Mouse (Mus musculus) MEL (cell line): ENCODE data around the gene Dhrs13. TPM values are rescaled to one million over a fixed set of nuclear protein-coding genes. Genes with fewer than 3 reads are reported as not detected.
A peak's percentile ranks its signal among the peaks of the same experiment; 100 is the strongest.

Experiments
- DNase-seq: peaks from one replicate; pipeline ENCODE4 v3.0.0; 2011; ENCODE audit warnings: low read depth, low spot score
- H3K27ac ChIP-seq: 2 replicates; pipeline ENCODE4 v1.5.1; 2012; ENCODE audit warnings: low read depth, mild to moderate bottlenecking, control low read depth, low read length, moderate library complexity; ENCODE audit not compliant: control insufficient read depth
- H3K27me3 ChIP-seq, 2 experiments: fragments of 150-350 bp in 1 of 2; sonication (generic) in 1 of 2; 2 replicates each; pipeline ENCODE4 v1.6.1; 2012; ENCODE audit warnings: low read length in 2 of 2, mild to moderate bottlenecking in 2 of 2, improper control_type of control experiment in 1 of 2, moderate library complexity in 1 of 2; ENCODE audit not compliant: insufficient read depth in 2 of 2, control insufficient read depth in 1 of 2
- H3K36me3 ChIP-seq, 2 experiments: 2 replicates each; pipeline ENCODE4 v1.6.1; 2012 to 2014; ENCODE audit warnings: low read length in 2 of 2, improper control_type of control experiment in 1 of 2, inconsistent platforms in 1 of 2, mild to moderate bottlenecking in 1 of 2; ENCODE audit not compliant: insufficient read depth in 2 of 2, control insufficient read depth in 1 of 2
- H3K4me1 ChIP-seq, 2 experiments: fragments of 150-350 bp in 1 of 2; sonication (generic) in 1 of 2; 2 replicates each; pipeline ENCODE4 v1.6.1; 2012; ENCODE audit warnings: low read length in 2 of 2, improper control_type of control experiment in 1 of 2, mild to moderate bottlenecking in 1 of 2; ENCODE audit not compliant: insufficient read depth in 2 of 2, control insufficient read depth in 1 of 2
- H3K4me3 ChIP-seq, 2 experiments: fragments of 150-350 bp in 1 of 2; sonication (generic) in 1 of 2; 2 replicates each; pipeline ENCODE4 v1.5.1; 2012; ENCODE audit warnings: low read depth in 2 of 2, low read length in 2 of 2, mild to moderate bottlenecking in 2 of 2, moderate library complexity in 2 of 2, control low read depth in 1 of 2, improper control_type of control experiment in 1 of 2; ENCODE audit not compliant: control insufficient read depth in 1 of 2, insufficient read depth in 1 of 2
- H3K79me2 ChIP-seq: 2 replicates; pipeline ENCODE4 v1.6.1; 2012; ENCODE audit warnings: mild to moderate bottlenecking, low read length, moderate library complexity; ENCODE audit not compliant: control insufficient read depth, poor library complexity, insufficient read depth
- H3K9ac ChIP-seq: 2 replicates; pipeline ENCODE4 v1.6.1; 2012; ENCODE audit warnings: low read depth, mild to moderate bottlenecking, control low read depth, low read length, moderate library complexity; ENCODE audit not compliant: control insufficient read depth, poor library complexity, severe bottlenecking
- H3K9me3 ChIP-seq: fragments of 150-350 bp; sonication (generic); replicated peaks from 2 replicates; pipeline ENCODE4 v1.6.1; 2012; ENCODE audit warnings: mild to moderate bottlenecking, low read length, improper control_type of control experiment, moderate library complexity; ENCODE audit not compliant: insufficient read depth
- BHLHE40 ChIP-seq: IDR thresholded peaks from 2 replicates; pipeline ENCODE4 v1.6.1; 2012; ENCODE audit warnings: low read depth, mild to moderate bottlenecking, inconsistent platforms, low read length, improper control_type of control experiment, borderline replicate concordance
- CHD2 ChIP-seq: IDR thresholded peaks from 2 replicates; pipeline ENCODE4 v1.6.1; 2011; ENCODE audit warnings: low read length, improper control_type of control experiment
- CTCF ChIP-seq, 3 experiments: IDR thresholded peaks in 2 of 3; conservative IDR thresholded peaks in 1 of 3; 2 replicates each; pipeline ENCODE4 v1.5.1; 2011 to 2012; ENCODE audit warnings: low read length in 3 of 3, low read depth in 2 of 3, mild to moderate bottlenecking in 2 of 3, improper control_type of control experiment in 1 of 3, inconsistent platforms in 1 of 3, mixed read lengths in 1 of 3, moderate library complexity in 1 of 3; ENCODE audit not compliant: control insufficient read depth in 1 of 3, insufficient read depth in 1 of 3, poor library complexity in 1 of 3, severe bottlenecking in 1 of 3
- E2F4 ChIP-seq: IDR thresholded peaks from 2 replicates; pipeline ENCODE4 v1.6.1; 2011; ENCODE audit warnings: low read depth, low read length, improper control_type of control experiment, borderline replicate concordance
- ELF1 ChIP-seq: IDR thresholded peaks from 2 replicates; pipeline ENCODE4 v1.6.1; 2014; ENCODE audit warnings: low read depth, mild to moderate bottlenecking, inconsistent platforms, low read length, improper control_type of control experiment, moderate library complexity
- EP300 ChIP-seq, 2 experiments: IDR thresholded peaks; 2 replicates each; pipeline ENCODE4 v1.6.1; 2011; ENCODE audit warnings: improper control_type of control experiment in 2 of 2, low read length in 2 of 2, low read depth in 1 of 2, mild to moderate bottlenecking in 1 of 2
- ETS1 ChIP-seq: IDR thresholded peaks from 2 replicates; pipeline ENCODE4 v1.6.1; 2012; ENCODE audit warnings: low read depth, mild to moderate bottlenecking, inconsistent platforms, low read length, improper control_type of control experiment, moderate library complexity
- GABPA ChIP-seq: IDR thresholded peaks from 2 replicates; pipeline ENCODE4 v1.6.1; 2012; ENCODE audit warnings: low read depth, mild to moderate bottlenecking, inconsistent platforms, low read length, improper control_type of control experiment, moderate library complexity
- GATA1 ChIP-seq: IDR thresholded peaks from 2 replicates; pipeline ENCODE4 v1.6.1; 2011; ENCODE audit warnings: low read depth, low read length, improper control_type of control experiment
- HCFC1 ChIP-seq: IDR thresholded peaks from 2 replicates; pipeline ENCODE4 v1.6.1; 2012; ENCODE audit warnings: low read depth, mild to moderate bottlenecking, inconsistent platforms, low read length, improper control_type of control experiment, moderate library complexity
- JUND ChIP-seq: IDR thresholded peaks from 2 replicates; pipeline ENCODE4 v1.6.1; 2011; ENCODE audit warnings: low read depth, mild to moderate bottlenecking, improper control_type of control experiment, low read length
- KAT2A ChIP-seq: conservative IDR thresholded peaks from 2 replicates; pipeline ENCODE4 v1.6.1; 2012; ENCODE audit warnings: low read depth, low read length, improper control_type of control experiment, inconsistent platforms
- MAFK ChIP-seq: IDR thresholded peaks from 2 replicates; pipeline ENCODE4 v1.6.1; 2011; ENCODE audit warnings: low read depth, mild to moderate bottlenecking, low read length, improper control_type of control experiment, borderline replicate concordance
- MAX ChIP-seq: IDR thresholded peaks from 2 replicates; pipeline ENCODE4 v1.6.1; 2011; ENCODE audit warnings: low read length, improper control_type of control experiment
- MAZ ChIP-seq: IDR thresholded peaks from 2 replicates; pipeline ENCODE4 v1.6.1; 2012; ENCODE audit warnings: low read depth, mild to moderate bottlenecking, inconsistent platforms, low read length, improper control_type of control experiment
- MXI1 ChIP-seq: IDR thresholded peaks from 2 replicates; pipeline ENCODE4 v1.6.1; 2011; ENCODE audit warnings: mild to moderate bottlenecking, low read depth, low read length, improper control_type of control experiment
- MYB ChIP-seq: IDR thresholded peaks from 2 replicates; pipeline ENCODE4 v1.6.1; 2011; ENCODE audit warnings: mild to moderate bottlenecking, low read depth, low read length, improper control_type of control experiment
- MYC ChIP-seq: IDR thresholded peaks from 2 replicates; pipeline ENCODE4 v1.6.1; 2011; ENCODE audit warnings: low read depth, mild to moderate bottlenecking, low read length, improper control_type of control experiment, moderate library complexity
- NRF1 ChIP-seq: IDR thresholded peaks from 2 replicates; pipeline ENCODE4 v1.6.1; 2014; ENCODE audit warnings: low read depth, mild to moderate bottlenecking, inconsistent platforms, low read length, improper control_type of control experiment, moderate library complexity; ENCODE audit not compliant: poor library complexity, insufficient read depth, severe bottlenecking
- POLR2A ChIP-seq, 2 experiments: IDR thresholded peaks; 2 replicates each; pipeline ENCODE4 v1.6.1; 2011 to 2012; ENCODE audit warnings: low read length in 2 of 2, mild to moderate bottlenecking in 2 of 2, control low read depth in 1 of 2, improper control_type of control experiment in 1 of 2, low read depth in 1 of 2, moderate library complexity in 1 of 2; ENCODE audit not compliant: control insufficient read depth in 1 of 2, insufficient read depth in 1 of 2, poor library complexity in 1 of 2
- POLR2AphosphoS2 ChIP-seq: IDR thresholded peaks from 2 replicates; pipeline ENCODE4 v1.6.1; 2011; ENCODE audit warnings: low read length, improper control_type of control experiment
- POLR2AphosphoS5 ChIP-seq: IDR thresholded peaks from 2 replicates; pipeline ENCODE4 v1.6.1; 2012; ENCODE audit warnings: low read depth, borderline replicate concordance, mild to moderate bottlenecking, inconsistent platforms, low read length, moderate library complexity, mixed read lengths
- RCOR1 ChIP-seq: IDR thresholded peaks from 2 replicates; pipeline ENCODE4 v1.6.1; 2012; ENCODE audit warnings: low read depth, mild to moderate bottlenecking, inconsistent platforms, low read length, improper control_type of control experiment
- SIN3A ChIP-seq: IDR thresholded peaks from 2 replicates; pipeline ENCODE4 v1.6.1; 2012; ENCODE audit warnings: low read length, improper control_type of control experiment, inconsistent platforms
- SMC3 ChIP-seq: IDR thresholded peaks from 2 replicates; pipeline ENCODE4 v1.6.1; 2011; ENCODE audit warnings: low read depth, low read length, improper control_type of control experiment
- TAL1 ChIP-seq: IDR thresholded peaks from 2 replicates; pipeline ENCODE4 v1.6.1; 2012; ENCODE audit warnings: mild to moderate bottlenecking, inconsistent platforms, low read length, moderate library complexity, mixed read lengths
- TBP ChIP-seq: IDR thresholded peaks from 2 replicates; pipeline ENCODE4 v1.8.0; 2011; ENCODE audit warnings: low read depth, low read length, improper control_type of control experiment
- TCF12 ChIP-seq: IDR thresholded peaks from 2 replicates; pipeline ENCODE4 v1.6.1; 2014; ENCODE audit warnings: low read depth, mild to moderate bottlenecking, inconsistent platforms, low read length, improper control_type of control experiment, moderate library complexity
- UBTF ChIP-seq: IDR thresholded peaks from 2 replicates; pipeline ENCODE4 v1.6.1; 2012; ENCODE audit warnings: low read depth, mild to moderate bottlenecking, inconsistent platforms, low read length, improper control_type of control experiment, moderate library complexity, borderline replicate concordance; ENCODE audit not compliant: insufficient read depth
- USF1 ChIP-seq: IDR thresholded peaks from 2 replicates; pipeline ENCODE4 v1.6.1; 2014; ENCODE audit warnings: low read depth, mild to moderate bottlenecking, inconsistent platforms, low read length, improper control_type of control experiment, moderate library complexity
- USF2 ChIP-seq, 2 experiments: IDR thresholded peaks; 2 replicates each; pipeline ENCODE4 v1.6.1; 2011 to 2012; ENCODE audit warnings: improper control_type of control experiment in 2 of 2, low read length in 2 of 2, borderline replicate concordance in 1 of 2, inconsistent platforms in 1 of 2, low read depth in 1 of 2, mild to moderate bottlenecking in 1 of 2; ENCODE audit not compliant: insufficient read depth in 1 of 2
- ZC3H11A ChIP-seq: IDR thresholded peaks from 2 replicates; pipeline ENCODE4 v1.6.1; 2012; ENCODE audit warnings: low read depth, mild to moderate bottlenecking, inconsistent platforms, low read length, improper control_type of control experiment
- ZKSCAN1 ChIP-seq: IDR thresholded peaks from 2 replicates; pipeline ENCODE4 v1.6.1; 2012; ENCODE audit warnings: low read depth, mild to moderate bottlenecking, inconsistent platforms, low read length, improper control_type of control experiment, moderate library complexity
- ZMIZ1 ChIP-seq: IDR thresholded peaks from 2 replicates; pipeline ENCODE4 v1.6.1; 2012; ENCODE audit warnings: low read depth, mild to moderate bottlenecking, inconsistent platforms, low read length, improper control_type of control experiment, moderate library complexity
- polyA plus RNA-seq, 2 experiments: library from polyadenylated mRNA; stranded (reverse) in 1 of 2; unstranded in 1 of 2; fragments of >175 nt in 1 of 2; fragments of >200 nt in 1 of 2; gene quantifications; 2 replicates each; pipeline versions ENCODE4 v1.2.1 to v1.2.4; 2012; ENCODE audit warnings: low replicate concordance in 2 of 2, low read depth in 1 of 2; ENCODE audit not compliant: insufficient read length in 2 of 2, insufficient read depth in 1 of 2, missing spikeins in 1 of 2
- total RNA-seq: library from RNA; depleted of rRNA; stranded (reverse); fragments of 300-350 nt; gene quantifications from 2 replicates; pipeline ENCODE4 v1.2.3, GENCODE M21; 2012; rRNA removed

Dhrs13 gene
- 30.1 and 36.7 TPM in 2 replicates for total RNA-seq
- 10 to 100 TPM in 1 of 2 experiments, not detected in 1; 27.9 TPM for polyA plus RNA-seq

- H3K79me2 ChIP-seq: peaks cover 8% of the 10 kb centered on the region; the same call in 1 of the 2 replicates
- H3K36me3 ChIP-seq: peaks cover 0 to 12% of the 10 kb centered on the region in 2 experiments; a peak in 3 of 4 replicates
- peak within 1 kb of the TSS; percentile 87 for H3K9ac ChIP-seq
- DNase-seq: peak; percentile 97
- peak within 1 kb of the TSS; percentile 56 to 93 for H3K4me3 ChIP-seq
- H3K9me3 ChIP-seq: no peaks in the 10 kb centered on the region
- H3K27ac ChIP-seq: peak within 1 kb of the TSS; percentile 54
- no peaks in the 10 kb centered on the region for H3K27me3 ChIP-seq
- H3K4me1 ChIP-seq: peaks cover 6 to 12% of the 10 kb centered on the region in 2 experiments
- peak; percentile 79 to 90; a peak in 3 of 4 replicates for TF ChIP-seq POLR2A (IDR thresholded peaks at IDR 0.05; ENCODE audit: control insufficient read depth in 1 of 2, insufficient read depth in 1 of 2, low read depth in 1 of 2, low read length in 2 of 2, poor library complexity in 1 of 2)
- TF ChIP-seq POLR2AphosphoS2: no peak
- peak; percentile 55 for TF ChIP-seq SMC3
- TF ChIP-seq MAZ: peak; percentile 60; the same call in 1 of the 2 replicates
- TF ChIP-seq ZKSCAN1: no peak
- peak; percentile 77 for TF ChIP-seq HCFC1
- peak in 2 of 3 experiments; percentile 62 to 100; a peak in 5 of 6 replicates for TF ChIP-seq CTCF (IDR thresholded peaks at IDR 0.05 in 2 of 3, conservative IDR thresholded peaks at IDR 0.05 in 1 of 3; ENCODE audit: control insufficient read depth in 1 of 3, insufficient read depth in 1 of 3, low read depth in 2 of 3, low read length in 3 of 3, poor library complexity in 1 of 3, severe bottlenecking in 1 of 3)
- TF ChIP-seq ZMIZ1: 0 out of 2 replicates have a peak, but pooled peaks have one; percentile 50
- TF ChIP-seq USF1: no peak
- peak; percentile 85 for TF ChIP-seq NRF1
- no peak for TF ChIP-seq MYB
- peak; percentile 85 for TF ChIP-seq BHLHE40
- peak; percentile 67; the same call in 1 of the 2 replicates for TF ChIP-seq RCOR1
- peak; percentile 99 for TF ChIP-seq MYC
- TF ChIP-seq ELF1: peak; percentile 84
- peak; percentile 64 for TF ChIP-seq CHD2
- TF ChIP-seq JUND: no peak
- peak; percentile 97 for TF ChIP-seq SIN3A
- peak; percentile 99 for TF ChIP-seq MAX
- TF ChIP-seq TBP: peak; percentile 62
- TF ChIP-seq GATA1: no peak
- no peak for TF ChIP-seq USF2 (IDR thresholded peaks at IDR 0.05; ENCODE audit: borderline replicate concordance in 1 of 2, insufficient read depth in 1 of 2, low read depth in 1 of 2, low read length in 2 of 2)
- peak; percentile 81 for TF ChIP-seq ETS1
- TF ChIP-seq KAT2A: no peak; the same call in 1 of the 2 replicates
- TF ChIP-seq ZC3H11A: no peak
- TF ChIP-seq TCF12: peak; percentile 74
- no peak for TF ChIP-seq TAL1
- TF ChIP-seq E2F4: no peak; the same call in 1 of the 2 replicates
- TF ChIP-seq POLR2AphosphoS5: no peak
- TF ChIP-seq GABPA: no peak
- TF ChIP-seq MAFK: no peak
- TF ChIP-seq MXI1: peak; percentile 99
- peak in 1 of 2 experiments; percentile 56; a peak in 1 of 4 replicates for TF ChIP-seq EP300 (IDR thresholded peaks at IDR 0.05; ENCODE audit: low read depth in 1 of 2, low read length in 2 of 2)
- peak; percentile 97 for TF ChIP-seq UBTF
These were observed at the start of gene Dhrs13 for GRCm38 (mm10) chr11:78031947-78032808. Gene Dhrs13 (plus strand): TSS chr11:78032280.
